Mouse (Mus musculus): ENCODE results near the gene Fkbp9. TPM values are rescaled to one million over a fixed set of nuclear protein-coding genes. Genes with fewer than 3 reads are reported as not detected.

The Fkbp9 gene
- polyA plus RNA-seq, 1 experiment from 2014 or later = 113 TPM

DNA sequence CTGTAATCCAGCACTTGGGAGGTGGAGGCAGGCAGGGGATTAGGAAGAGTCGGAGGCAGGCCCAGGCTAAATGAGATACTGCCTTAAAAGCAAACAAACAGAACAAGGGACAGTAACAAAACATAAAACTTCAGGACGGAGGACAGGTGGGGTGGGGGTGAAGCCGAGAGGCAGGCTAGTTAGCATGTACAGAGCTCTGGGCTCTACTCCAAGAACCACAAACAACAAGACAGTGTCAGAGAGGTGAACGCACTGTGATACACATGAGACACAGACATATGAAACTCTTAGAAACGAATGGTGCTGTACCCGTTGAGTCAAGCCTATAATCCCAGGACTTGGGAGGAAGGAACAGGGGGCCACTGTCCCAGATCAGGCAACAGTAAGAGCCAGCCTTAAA is 72.0 kb downstream of the Fkbp9 start:
- H3K9me3 ChIP-seq (ENCODE audit: control insufficient read depth, low read length) = no peaks in the 10 kb centered on the region
- H3K27ac ChIP-seq (ENCODE audit: low read depth) = no peak overlapping the region
- no peak overlapping the region for H3K4me2 ChIP-seq (ENCODE audit: low read length)
- 32% methylated on average over 6 of the region's 6 CpGs for WGBS
- no peak for ATAC-seq (replicated peaks; ENCODE audit: low FRiP score, low TSS enrichment, low read depth)
- no peaks in the 10 kb centered on the region for H3K36me3 ChIP-seq (ENCODE audit: control insufficient read depth, insufficient read depth, low read length)
- H3K4me1 ChIP-seq (replicated peaks; ENCODE audit: control insufficient read depth, insufficient read depth, low read length) = peaks cover 20% of the 10 kb centered on the region
- no peak for DNase-seq (ENCODE audit: low spot score)
- no peaks in the 10 kb centered on the region for H3K27me3 ChIP-seq (replicated peaks; ENCODE audit: control insufficient read depth, insufficient read depth, low read length)
- no peak overlapping the region for H3K4me3 ChIP-seq (ENCODE audit: low read depth, low read length)
- H3K9ac ChIP-seq (ENCODE audit: low read length) = no peak overlapping the region

DNA sequence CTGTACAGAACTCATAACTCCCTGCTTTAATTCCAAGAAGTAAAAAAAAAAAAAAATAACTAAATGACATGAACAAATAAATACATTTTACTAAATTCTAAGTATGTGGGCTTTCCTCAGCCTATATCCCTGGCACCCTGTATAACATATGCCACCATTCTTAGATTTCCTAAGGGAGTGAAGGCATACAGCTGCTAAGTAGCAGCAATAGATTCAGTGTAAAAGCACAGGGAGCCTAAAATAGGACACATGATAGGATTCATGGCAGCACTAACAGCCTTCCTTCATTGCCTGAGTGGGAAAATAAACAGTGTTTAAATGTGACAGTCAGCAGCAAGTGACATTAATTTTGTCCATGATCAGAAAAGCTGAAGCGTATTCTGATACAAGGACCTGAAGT is 72.5 kb downstream of the Fkbp9 start:
- Histone ChIP-seq H3K9me3 (ENCODE audit: control insufficient read depth, low read length) (no peaks in the 10 kb centered on the region), H3K9ac (ENCODE audit: low read length) (no peak overlapping the region), H3K4me3 (ENCODE audit: low read depth, low read length) (no peak overlapping the region), H3K27me3 (replicated peaks; ENCODE audit: control insufficient read depth, insufficient read depth, low read length) (no peaks in the 10 kb centered on the region), H3K4me2 (ENCODE audit: low read length) (no peak overlapping the region), H3K4me1 (replicated peaks; ENCODE audit: control insufficient read depth, insufficient read depth, low read length) (peaks cover 20% of the 10 kb centered on the region), H3K36me3 (ENCODE audit: control insufficient read depth, insufficient read depth, low read length) (no peaks in the 10 kb centered on the region), H3K27ac (ENCODE audit: low read depth) (0 out of 2 replicates have a peak overlapping the region, but pooled peaks have one; percentile 19)
- WGBS = 100% methylated on average over 1 of the region's 1 CpGs
- ATAC-seq (replicated peaks; ENCODE audit: low FRiP score, low TSS enrichment, low read depth) (no peak), DNase-seq (ENCODE audit: low spot score) (no peak)

DNA sequence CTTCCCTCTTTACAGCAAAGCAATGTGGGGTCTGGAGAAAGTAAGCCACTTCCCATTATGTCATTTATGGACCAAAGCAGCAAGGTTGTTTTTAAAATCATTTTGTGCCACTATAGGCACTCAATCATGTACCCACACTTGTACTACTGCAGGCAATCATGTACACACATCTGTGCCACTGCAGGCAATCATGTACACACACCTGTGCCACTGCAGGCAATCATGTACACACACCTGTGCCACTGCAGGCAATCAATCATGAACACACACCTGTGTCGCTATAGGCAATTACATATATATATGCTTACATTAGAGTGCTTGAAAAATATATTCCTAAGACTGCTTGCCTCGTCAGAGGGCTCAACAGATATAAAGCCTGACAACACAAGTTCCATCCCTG is 73.1 kb downstream of the Fkbp9 start:
- Histone ChIP-seq H3K27ac (ENCODE audit: low read depth) (no peak overlapping the region), H3K9me3 (ENCODE audit: control insufficient read depth, low read length) (no peaks in the 10 kb centered on the region), H3K4me3 (ENCODE audit: low read depth, low read length) (no peak overlapping the region), H3K4me2 (ENCODE audit: low read length) (no peak overlapping the region), H3K36me3 (ENCODE audit: control insufficient read depth, insufficient read depth, low read length) (no peaks in the 10 kb centered on the region), H3K9ac (ENCODE audit: low read length) (no peak overlapping the region), H3K27me3 (replicated peaks; ENCODE audit: control insufficient read depth, insufficient read depth, low read length) (no peaks in the 10 kb centered on the region), H3K4me1 (replicated peaks; ENCODE audit: control insufficient read depth, insufficient read depth, low read length) (peaks cover 18% of the 10 kb centered on the region)
- 68% methylated on average over 2 of the region's 2 CpGs for WGBS
- ATAC-seq (replicated peaks; ENCODE audit: low FRiP score, low TSS enrichment, low read depth) (no peak), DNase-seq (ENCODE audit: low spot score) (no peak)

DNA sequence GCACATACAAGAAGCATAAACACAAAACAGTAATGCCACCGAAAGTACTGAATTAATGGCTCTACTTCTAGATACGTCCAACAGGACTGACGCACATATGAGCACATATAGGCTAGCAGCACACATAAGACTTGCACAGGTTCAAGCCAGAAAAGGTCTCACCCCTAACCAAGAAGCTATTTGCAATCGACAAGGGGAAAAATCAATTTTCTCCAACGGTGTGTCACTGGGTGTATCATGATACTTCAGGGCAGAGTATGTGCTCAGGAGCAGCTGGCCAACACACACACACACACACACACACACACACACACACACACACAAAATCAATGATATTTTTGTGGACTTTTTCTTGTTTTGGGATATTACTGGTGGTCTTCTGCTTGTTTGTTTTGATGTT is 73.6 kb downstream of the Fkbp9 start:
- ATAC-seq (replicated peaks; ENCODE audit: low FRiP score, low TSS enrichment, low read depth) (no peak), DNase-seq (ENCODE audit: low spot score) (no peak)
- no peaks in the 10 kb centered on the region for H3K9me3 ChIP-seq (ENCODE audit: control insufficient read depth, low read length)
- H3K4me2 ChIP-seq (ENCODE audit: low read length) = no peak overlapping the region
- H3K4me1 ChIP-seq (replicated peaks; ENCODE audit: control insufficient read depth, insufficient read depth, low read length) = peaks cover 17% of the 10 kb centered on the region
- no peak overlapping the region for H3K27ac ChIP-seq (ENCODE audit: low read depth)
- WGBS = 91% methylated on average over 5 of the region's 5 CpGs
- no peaks in the 10 kb centered on the region for H3K36me3 ChIP-seq (ENCODE audit: control insufficient read depth, insufficient read depth, low read length)
- no peaks in the 10 kb centered on the region for H3K27me3 ChIP-seq (replicated peaks; ENCODE audit: control insufficient read depth, insufficient read depth, low read length)
- H3K4me3 ChIP-seq (ENCODE audit: low read depth, low read length) = no peak overlapping the region
- H3K9ac ChIP-seq (ENCODE audit: low read length) = no peak overlapping the region

DNA sequence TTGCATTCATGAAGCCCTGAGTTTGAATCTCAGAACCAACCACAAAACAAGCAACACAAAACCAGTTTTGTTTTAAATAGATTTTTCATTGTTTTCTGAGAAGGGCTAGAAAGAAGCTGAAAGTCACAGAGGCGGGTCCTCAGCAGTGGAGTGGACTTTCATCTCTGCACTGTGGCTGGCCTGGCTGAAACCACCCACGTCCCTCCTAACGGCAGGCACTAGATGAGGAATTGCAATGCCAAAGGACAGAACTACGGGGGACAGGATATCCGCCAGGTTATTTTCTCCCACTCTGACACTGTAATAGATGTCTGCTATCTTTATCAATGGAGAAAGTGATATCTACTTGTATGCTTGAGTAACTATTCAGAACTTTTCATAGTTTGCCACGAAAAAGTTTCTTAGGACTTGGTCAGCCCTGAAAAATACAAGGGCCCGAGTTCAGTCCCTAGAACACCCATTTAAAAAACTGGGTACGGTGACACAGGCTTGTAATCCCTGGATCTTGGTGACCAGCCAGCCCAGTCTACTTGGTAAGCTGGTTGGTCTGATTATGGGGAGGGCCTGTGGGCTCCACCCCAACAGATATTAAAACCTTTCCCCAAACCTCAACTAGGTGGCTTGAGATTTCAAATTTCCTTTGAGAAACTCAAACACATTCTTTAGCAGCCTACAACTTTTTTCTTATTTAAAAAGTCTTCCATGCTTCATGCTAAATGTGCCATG is 74.4 kb downstream of the Fkbp9 start:
- H3K27me3 ChIP-seq (replicated peaks; ENCODE audit: control insufficient read depth, insufficient read depth, low read length) = no peaks in the 10 kb centered on the region
- H3K27ac ChIP-seq (ENCODE audit: low read depth) = no peak overlapping the region
- H3K9me3 ChIP-seq (ENCODE audit: control insufficient read depth, low read length) = no peaks in the 10 kb centered on the region
- no peak overlapping the region for H3K9ac ChIP-seq (ENCODE audit: low read length)
- WGBS = 73% methylated on average over 8 of the region's 8 CpGs
- no peaks in the 10 kb centered on the region for H3K36me3 ChIP-seq (ENCODE audit: control insufficient read depth, insufficient read depth, low read length)
- ATAC-seq (replicated peaks; ENCODE audit: low FRiP score, low TSS enrichment, low read depth) (no peak), DNase-seq (ENCODE audit: low spot score) (no peak)
- H3K4me2 ChIP-seq (ENCODE audit: low read length) = no peak overlapping the region
- peaks cover 17% of the 10 kb centered on the region for H3K4me1 ChIP-seq (replicated peaks; ENCODE audit: control insufficient read depth, insufficient read depth, low read length)
- H3K4me3 ChIP-seq (ENCODE audit: low read depth, low read length) = no peak overlapping the region

DNA sequence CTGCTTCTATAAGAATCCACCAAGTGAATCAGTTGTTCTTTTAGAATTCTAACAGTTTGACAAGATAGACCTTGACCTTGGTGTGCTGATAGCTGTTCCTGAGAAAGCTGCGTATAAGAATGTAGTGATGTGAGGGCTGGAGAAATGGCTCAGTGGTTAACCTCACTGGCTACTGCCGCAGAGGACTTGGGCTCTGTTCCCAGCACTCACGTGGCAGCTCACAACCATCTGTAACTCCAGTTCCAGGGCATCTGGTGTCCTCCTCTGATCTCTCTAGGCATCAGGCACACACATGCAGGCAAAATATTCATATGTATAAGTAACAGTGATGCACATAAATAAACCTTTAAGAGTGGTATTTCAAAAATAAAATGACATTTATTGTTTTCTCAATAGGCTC is 76.1 kb downstream of the Fkbp9 start:
- 96% methylated on average over 3 of the region's 3 CpGs for WGBS
- Histone ChIP-seq H3K9me3 (ENCODE audit: control insufficient read depth, low read length) (no peaks in the 10 kb centered on the region), H3K4me1 (replicated peaks; ENCODE audit: control insufficient read depth, insufficient read depth, low read length) (peaks cover 12% of the 10 kb centered on the region), H3K9ac (ENCODE audit: low read length) (no peak overlapping the region), H3K4me2 (ENCODE audit: low read length) (no peak overlapping the region), H3K27me3 (replicated peaks; ENCODE audit: control insufficient read depth, insufficient read depth, low read length) (no peaks in the 10 kb centered on the region), H3K27ac (ENCODE audit: low read depth) (no peak overlapping the region), H3K36me3 (ENCODE audit: control insufficient read depth, insufficient read depth, low read length) (no peaks in the 10 kb centered on the region), H3K4me3 (ENCODE audit: low read depth, low read length) (no peak overlapping the region)
- no peak for DNase-seq (ENCODE audit: low spot score)
- ATAC-seq (replicated peaks; ENCODE audit: low FRiP score, low TSS enrichment, low read depth) = no peak

DNA sequence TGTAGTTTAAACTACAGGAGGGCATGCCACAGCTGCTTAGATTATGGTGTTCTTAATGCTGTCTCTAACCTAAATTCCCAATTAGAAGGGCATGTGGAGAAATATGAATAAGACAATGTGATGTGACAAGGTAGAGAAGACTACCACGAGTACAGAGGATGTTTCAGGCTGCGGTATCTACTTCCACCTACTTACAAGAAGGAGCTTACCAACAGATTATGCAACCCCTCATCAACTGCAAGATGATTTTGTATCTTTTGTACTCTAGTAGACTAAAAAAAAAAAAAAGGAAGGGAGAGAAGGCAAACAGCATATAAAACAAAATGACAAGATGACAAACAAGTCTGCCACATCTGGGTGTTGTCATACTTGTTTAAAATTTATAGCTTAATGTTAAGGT is 76.5 kb downstream of the Fkbp9 start:
- Histone ChIP-seq H3K4me1 (replicated peaks; ENCODE audit: control insufficient read depth, insufficient read depth, low read length) (peaks cover 17% of the 10 kb centered on the region), H3K4me2 (ENCODE audit: low read length) (no peak overlapping the region), H3K27me3 (replicated peaks; ENCODE audit: control insufficient read depth, insufficient read depth, low read length) (no peaks in the 10 kb centered on the region), H3K4me3 (ENCODE audit: low read depth, low read length) (no peak overlapping the region), H3K9ac (ENCODE audit: low read length) (no peak overlapping the region), H3K27ac (ENCODE audit: low read depth) (no peak overlapping the region), H3K9me3 (ENCODE audit: control insufficient read depth, low read length) (no peaks in the 10 kb centered on the region), H3K36me3 (ENCODE audit: control insufficient read depth, insufficient read depth, low read length) (no peaks in the 10 kb centered on the region)
- WGBS = 87% methylated on average over 2 of the region's 2 CpGs
- DNase-seq (ENCODE audit: low spot score) = no peak
- ATAC-seq (replicated peaks; ENCODE audit: low FRiP score, low TSS enrichment, low read depth) = no peak

DNA sequence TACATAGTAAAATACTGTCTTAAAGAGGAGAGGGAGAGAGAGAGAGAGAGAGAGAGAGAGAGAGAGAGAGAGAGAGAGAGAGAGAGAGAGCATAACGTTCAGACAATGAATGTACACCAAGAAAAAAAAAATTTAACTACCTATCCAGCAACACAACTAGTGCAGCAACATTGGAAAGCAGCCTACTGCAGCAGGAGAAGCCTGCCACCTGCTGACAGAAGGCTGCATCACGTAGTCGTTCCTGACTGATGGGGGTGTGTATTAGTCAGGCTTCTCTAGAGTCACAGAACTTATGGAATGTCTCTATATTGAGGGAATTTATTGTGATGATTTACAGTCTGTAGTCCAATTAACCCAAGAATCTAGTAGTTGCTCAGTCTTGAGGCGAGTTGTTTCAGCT is 77.1 kb downstream of the Fkbp9 start:
- H3K9ac ChIP-seq (ENCODE audit: low read length) = no peak overlapping the region
- 10% methylated on average over 4 of the region's 4 CpGs for WGBS
- no peaks in the 10 kb centered on the region for H3K27me3 ChIP-seq (replicated peaks; ENCODE audit: control insufficient read depth, insufficient read depth, low read length)
- H3K4me3 ChIP-seq (ENCODE audit: low read depth, low read length) = no peak overlapping the region
- H3K4me2 ChIP-seq (ENCODE audit: low read length) = no peak overlapping the region
- H3K36me3 ChIP-seq (ENCODE audit: control insufficient read depth, insufficient read depth, low read length) = no peaks in the 10 kb centered on the region
- peak; percentile 73 for DNase-seq (ENCODE audit: low spot score)
- H3K9me3 ChIP-seq (ENCODE audit: control insufficient read depth, low read length) = no peaks in the 10 kb centered on the region
- H3K27ac ChIP-seq (ENCODE audit: low read depth) = no peak overlapping the region
- H3K4me1 ChIP-seq (replicated peaks; ENCODE audit: control insufficient read depth, insufficient read depth, low read length) = peaks cover 16% of the 10 kb centered on the region
- ATAC-seq (replicated peaks; ENCODE audit: low FRiP score, low TSS enrichment, low read depth) = 0 out of 2 replicates have a peak, but pooled peaks have one; percentile 47

DNA sequence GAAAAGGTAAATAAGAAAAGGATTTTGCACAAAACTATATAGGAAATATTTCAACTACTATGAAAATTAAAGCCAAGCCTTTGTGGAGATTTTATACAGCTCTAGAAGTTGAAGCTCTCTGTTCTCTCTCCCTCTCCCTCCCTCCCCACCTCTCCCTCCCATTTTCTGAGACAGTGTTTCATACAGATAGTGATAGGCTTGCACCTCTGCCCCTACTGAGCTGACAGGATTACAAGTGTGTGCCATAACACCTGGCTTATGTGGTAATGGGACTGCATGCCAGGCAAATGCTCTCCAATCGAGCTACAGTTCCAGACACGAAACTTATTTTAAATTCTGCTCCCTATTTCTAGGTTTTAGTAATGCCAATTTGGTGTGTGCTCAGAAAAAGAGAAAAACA is 79.1 kb downstream of the Fkbp9 start:
- WGBS = 76% methylated on average over 2 of the region's 2 CpGs
- no peak for ATAC-seq (replicated peaks; ENCODE audit: low FRiP score, low TSS enrichment, low read depth)

More for the DNA sequence above, 79.1 kb downstream of the Fkbp9 start:
- H3K4me2 ChIP-seq (ENCODE audit: low read length) = no peak overlapping the region
- H3K4me3 ChIP-seq (ENCODE audit: low read depth, low read length) = no peak overlapping the region
- no peaks in the 10 kb centered on the region for H3K27me3 ChIP-seq (replicated peaks; ENCODE audit: control insufficient read depth, insufficient read depth, low read length)
- H3K4me1 ChIP-seq (replicated peaks; ENCODE audit: control insufficient read depth, insufficient read depth, low read length) = peaks cover 9% of the 10 kb centered on the region
- H3K36me3 ChIP-seq (ENCODE audit: control insufficient read depth, insufficient read depth, low read length) = no peaks in the 10 kb centered on the region
- H3K27ac ChIP-seq (ENCODE audit: low read depth) = no peak overlapping the region
- no peak for DNase-seq (ENCODE audit: low spot score)
- H3K9ac ChIP-seq (ENCODE audit: low read length) = no peak overlapping the region
- H3K9me3 ChIP-seq (ENCODE audit: control insufficient read depth, low read length) = no peaks in the 10 kb centered on the region

All from intestine, embryonic 14.5 days (tissue).